Mouse (Mus musculus) spleen, embryonic (tissue): ENCODE results near the gene Hexim1.

Experiments
- CTCF ChIA-PET: fragments of 350-600 bp; sonication (Branson Sonifier 250); formaldehyde crosslinking; loops from one replicate; lab custom pipeline; 2022; lab: Charles Lee

The Hexim1 gene

GRCm38 (mm10) chr11:103115163-103116007, 646 bp upstream of the Hexim1 start:
- CTCF ChIA-PET: interaction anchor here (0.6 to 2.2 kb wide), 5 partner anchors 10 to 59 kb away, joined by 3 to 6 read pairs (median 3); partner anchors contain the start of gene Hexim2

- CTCF ChIA-PET: interaction anchor here (0.6 to 1.2 kb wide), 4 partner anchors 14 to 137 kb away, joined by 3 to 8 read pairs (median 4); no protein-coding TSS in a partner anchor
These were observed 1.0 kb downstream of the Hexim1 start for GRCm38 (mm10) chr11:103116959-103117590.

GRCm38 (mm10) chr11:103117591-103118009, 1.6 kb downstream of the Hexim1 start:
- CTCF ChIA-PET: interaction anchor here (0.6 to 1.2 kb wide), 5 partner anchors 10 to 137 kb away, joined by 3 to 13 read pairs (median 4); no protein-coding TSS in a partner anchor

GRCm38 (mm10) chr11:103118866-103119265, 2.8 kb downstream of the Hexim1 start:
- CTCF ChIA-PET: interaction anchor here (1.0 kb wide), 1 partner anchor 24 kb away, joined by 3 read pairs; no protein-coding TSS in a partner anchor

- CTCF ChIA-PET: no interaction called here
These were observed 3.6 kb downstream of the Hexim1 start for GRCm38 (mm10) chr11:103119609-103120008.

- CTCF ChIA-PET: no interaction called here
These were observed 4.3 kb downstream of the Hexim1 start for GRCm38 (mm10) chr11:103120315-103120714.

GRCm38 (mm10) chr11:103131701-103132575, 15.9 kb downstream of the Hexim1 start, which contains the start of gene Hexim2:
Hexim2 (plus strand) TSS chr11:103132429.
- CTCF ChIA-PET: interaction anchor here (0.6 to 2.0 kb wide), 2 partner anchors 17 to 203 kb away, joined by 4 to 6 read pairs; no protein-coding TSS in a partner anchor

GRCm38 (mm10) chr11:103132576-103133455, 16.8 kb downstream of the Hexim1 start:
- CTCF ChIA-PET: interaction anchor here (0.8 to 2.0 kb wide), 3 partner anchors 15 to 18 kb away, joined by 5 to 8 read pairs (median 6); no protein-coding TSS in a partner anchor

- CTCF ChIA-PET: interaction anchor here (0.7 to 2.0 kb wide), 5 partner anchors 16 to 165 kb away, joined by 3 to 8 read pairs (median 5); no protein-coding TSS in a partner anchor
These were observed 17.6 kb downstream of the Hexim1 start for GRCm38 (mm10) chr11:103133456-103134185.

- CTCF ChIA-PET: interaction anchor here (0.7 to 1.7 kb wide), 3 partner anchors 17 to 165 kb away, joined by 3 to 8 read pairs (median 4); no protein-coding TSS in a partner anchor
These were observed 18.2 kb downstream of the Hexim1 start for GRCm38 (mm10) chr11:103134221-103134620.

- CTCF ChIA-PET: interaction anchor here (0.7 kb wide), 2 partner anchors 35 to 1291 kb away, joined by 5 to 7 read pairs; no protein-coding TSS in a partner anchor
These were observed 20.1 kb downstream of the Hexim1 start for GRCm38 (mm10) chr11:103136039-103136577.

GRCm38 (mm10) chr11:103139951-103140762, 24.1 kb downstream of the Hexim1 start:
- CTCF ChIA-PET: interaction anchor here (0.5 kb wide), 1 partner anchor 32 kb away, joined by 3 read pairs; no protein-coding TSS in a partner anchor

GRCm38 (mm10) chr11:103140763-103141100, 24.7 kb downstream of the Hexim1 start:
- CTCF ChIA-PET: interaction anchor here (0.5 kb wide), 1 partner anchor 31 kb away, joined by 3 read pairs; no protein-coding TSS in a partner anchor

- CTCF ChIA-PET: interaction anchor here (0.5 kb wide), 1 partner anchor 31 kb away, joined by 3 read pairs; no protein-coding TSS in a partner anchor
These were observed 25.3 kb downstream of the Hexim1 start for GRCm38 (mm10) chr11:103141101-103141943.

- CTCF ChIA-PET: interaction anchor here (0.9 kb wide), 1 partner anchor 17 kb away, joined by 3 read pairs; no protein-coding TSS in a partner anchor
These were observed 25.9 kb downstream of the Hexim1 start for GRCm38 (mm10) chr11:103141944-103142255.

- CTCF ChIA-PET: interaction anchor here (0.5 to 0.9 kb wide), 3 partner anchors 17 to 24 kb away, joined by 3 to 5 read pairs (median 3); no protein-coding TSS in a partner anchor
These were observed 26.6 kb downstream of the Hexim1 start for GRCm38 (mm10) chr11:103142441-103143182.
